Mouse (Mus musculus): ENCODE measurements around the gene Plekhb1. TPM values are rescaled to one million over a fixed set of nuclear protein-coding genes. Genes with fewer than 3 reads are reported as not detected.

Plekhb1 gene
- 4.4 and 6.3 TPM in 2 replicates for polyA plus RNA-seq (2016; fragmentation: Nextera tagmentation; extraction: Ambion mirVana)

DNA sequence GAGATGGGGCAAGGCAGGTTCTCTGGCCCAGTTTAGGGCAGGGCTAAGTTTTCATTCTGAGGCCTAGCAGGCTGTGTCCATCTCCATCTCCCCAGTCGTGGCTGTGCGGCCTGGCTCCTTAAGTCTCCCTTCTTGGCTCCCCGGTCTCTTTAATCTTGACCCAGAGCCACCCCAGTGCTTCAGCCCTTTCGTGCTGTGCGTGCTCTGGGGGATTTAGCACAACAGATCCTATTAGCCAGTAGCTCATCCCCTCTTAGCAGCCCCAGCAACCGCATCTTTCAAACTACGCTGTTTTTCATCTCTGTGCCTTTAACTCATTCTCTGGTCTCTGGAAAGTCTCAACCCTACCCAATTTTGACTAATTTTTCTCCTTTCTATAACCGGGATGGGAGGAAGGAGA, at the start of gene Plekhb1:
Plekhb1 (minus strand) TSS at position 184 of the 400 bp plus-strand sequence.
- Histone ChIP-seq H3K4me1 (peaks cover 22% of the 10 kb centered on the region), H3K36me3 (replicated peaks) (no peaks in the 10 kb centered on the region), H3K9me3 (no peaks in the 10 kb centered on the region), H3K4me2 (no peak within 1 kb of the TSS), H3K9ac (no peak within 1 kb of the TSS), H3K27ac (no peak within 1 kb of the TSS), H3K27me3 (0 out of 2 replicates have a peak, but pooled peaks cover 5% of the 10 kb centered on the region), H3K4me3 (replicated peaks) (no peak within 1 kb of the TSS)
- no peak for ATAC-seq (ENCODE audit: low FRiP score)
- WGBS, result 58% methylated on average over 8 of the region's 8 CpGs

DNA sequence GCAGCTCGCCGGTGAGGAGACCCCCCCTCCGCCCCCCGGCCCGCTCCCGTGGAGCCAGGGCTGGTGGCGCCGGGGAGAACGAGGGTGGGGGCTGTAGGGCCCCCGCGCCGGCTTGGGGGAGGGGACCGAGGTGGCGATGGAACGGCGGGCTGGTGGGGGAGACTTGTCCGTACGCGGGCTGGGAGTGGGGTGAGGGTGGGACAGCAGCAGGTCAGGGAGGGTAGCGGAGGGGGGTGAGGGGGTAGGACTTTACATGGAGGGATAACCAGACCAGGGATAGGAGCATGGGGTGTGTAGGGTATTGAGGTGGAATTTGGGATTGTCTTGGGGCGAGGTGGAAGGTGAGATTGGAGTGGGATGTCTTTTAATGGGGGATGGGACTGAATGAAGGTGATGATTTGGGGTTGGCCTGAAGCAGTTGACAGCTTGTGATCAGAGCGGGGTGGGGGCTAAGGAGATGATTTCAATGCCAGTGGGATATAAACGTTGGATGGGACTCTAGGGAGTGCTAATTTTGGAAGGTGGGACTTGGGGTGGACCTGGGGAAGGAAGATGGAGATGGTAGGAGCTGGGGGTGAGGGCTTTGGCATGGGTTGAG, 44.8 kb upstream of the Plekhb1 start:
- Histone ChIP-seq H3K9ac (peak overlapping the region; percentile 97), H3K36me3 (replicated peaks) (no peaks in the 10 kb centered on the region), H3K4me2 (peak overlapping the region; percentile 74), H3K9me3 (no peaks in the 10 kb centered on the region), H3K27ac (peak overlapping the region; percentile 100), H3K4me1 (peaks cover 17% of the 10 kb centered on the region), H3K4me3 (replicated peaks) (peak overlapping the region; percentile 86), H3K27me3 (no peaks in the 10 kb centered on the region)
- ATAC-seq (ENCODE audit: low FRiP score), result peak; percentile 67
- WGBS, result under 1% methylated on average over 22 of the region's 23 CpGs

- Histone ChIP-seq H3K4me2 (peak within 1 kb of the TSS; percentile 74), H3K9me3 (no peaks in the 10 kb centered on the region), H3K27me3 (no peaks in the 10 kb centered on the region), H3K4me3 (replicated peaks) (peak within 1 kb of the TSS; percentile 86), H3K36me3 (replicated peaks) (no peaks in the 10 kb centered on the region), H3K4me1 (peaks cover 17% of the 10 kb centered on the region), H3K9ac (peak within 1 kb of the TSS; percentile 97), H3K27ac (peak within 1 kb of the TSS; percentile 100)
- peak; percentile 98 for ATAC-seq (ENCODE audit: low FRiP score)
- WGBS, result under 1% methylated on average over 32 of the region's 37 CpGs
Measured at GRCm38 (mm10) chr7:100706143-100706841, 44.1 kb upstream of the Plekhb1 start, which contains the start of gene Fam168a. TSS of gene Fam168a (plus strand) at chr7:100706635.

GRCm38 (mm10) chr7:100699771-100700770, 37.9 kb upstream of the Plekhb1 start:
- Histone ChIP-seq H3K4me2 (no peak overlapping the region), H3K4me3 (replicated peaks) (no peak overlapping the region), H3K4me1 (no peaks in the 10 kb centered on the region), H3K9me3 (no peaks in the 10 kb centered on the region), H3K9ac (no peak overlapping the region), H3K27ac (no peak overlapping the region), H3K27me3 (no peaks in the 10 kb centered on the region), H3K36me3 (replicated peaks) (no peaks in the 10 kb centered on the region)
- no peak for ATAC-seq (ENCODE audit: low FRiP score)
- whole genome bisulfite sequencing, result 71% methylated on average over 8 of the region's 8 CpGs

- no peaks in the 10 kb centered on the region for H3K36me3 ChIP-seq (replicated peaks)
- no peaks in the 10 kb centered on the region for H3K27me3 ChIP-seq
- no peak overlapping the region for H3K27ac ChIP-seq
- H3K9me3 ChIP-seq, result no peaks in the 10 kb centered on the region
- whole genome bisulfite sequencing, result 84% methylated on average over 8 of the region's 8 CpGs
- H3K4me3 ChIP-seq (replicated peaks), result no peak overlapping the region
- no peak for ATAC-seq (ENCODE audit: low FRiP score)
- no peak overlapping the region for H3K4me2 ChIP-seq
- no peak overlapping the region for H3K9ac ChIP-seq
- H3K4me1 ChIP-seq, result no peaks in the 10 kb centered on the region
Measured at GRCm38 (mm10) chr7:100693199-100693598, 31.0 kb upstream of the Plekhb1 start.

DNA sequence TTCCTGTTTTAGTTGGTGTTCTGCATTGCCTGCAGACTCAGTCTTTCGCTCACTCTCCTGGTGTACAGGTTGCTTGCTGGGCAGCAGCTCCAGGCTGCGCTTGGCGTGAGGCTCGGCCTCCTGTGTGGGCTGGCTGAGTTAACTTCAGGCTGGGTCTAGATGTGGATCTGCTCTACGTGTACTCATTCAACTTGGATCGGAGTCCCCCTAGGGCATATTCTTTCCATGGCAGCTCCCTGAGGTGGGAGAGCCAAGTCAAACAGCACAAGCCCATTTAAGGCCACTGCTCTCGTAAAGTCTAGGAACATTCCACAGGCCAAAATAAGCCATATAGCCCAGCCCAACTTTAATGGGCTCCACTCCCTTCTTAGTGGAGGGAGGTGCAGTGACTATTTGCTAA, 26.3 kb upstream of the Plekhb1 start:
- Histone ChIP-seq H3K9me3 (no peaks in the 10 kb centered on the region), H3K4me2 (no peak overlapping the region), H3K4me3 (replicated peaks) (no peak overlapping the region), H3K27me3 (no peaks in the 10 kb centered on the region), H3K27ac (no peak overlapping the region), H3K9ac (no peak overlapping the region), H3K36me3 (replicated peaks) (no peaks in the 10 kb centered on the region), H3K4me1 (no peaks in the 10 kb centered on the region)
- ATAC-seq (ENCODE audit: low FRiP score), result no peak
- 88% methylated on average over 7 of the region's 7 CpGs for WGBS

DNA sequence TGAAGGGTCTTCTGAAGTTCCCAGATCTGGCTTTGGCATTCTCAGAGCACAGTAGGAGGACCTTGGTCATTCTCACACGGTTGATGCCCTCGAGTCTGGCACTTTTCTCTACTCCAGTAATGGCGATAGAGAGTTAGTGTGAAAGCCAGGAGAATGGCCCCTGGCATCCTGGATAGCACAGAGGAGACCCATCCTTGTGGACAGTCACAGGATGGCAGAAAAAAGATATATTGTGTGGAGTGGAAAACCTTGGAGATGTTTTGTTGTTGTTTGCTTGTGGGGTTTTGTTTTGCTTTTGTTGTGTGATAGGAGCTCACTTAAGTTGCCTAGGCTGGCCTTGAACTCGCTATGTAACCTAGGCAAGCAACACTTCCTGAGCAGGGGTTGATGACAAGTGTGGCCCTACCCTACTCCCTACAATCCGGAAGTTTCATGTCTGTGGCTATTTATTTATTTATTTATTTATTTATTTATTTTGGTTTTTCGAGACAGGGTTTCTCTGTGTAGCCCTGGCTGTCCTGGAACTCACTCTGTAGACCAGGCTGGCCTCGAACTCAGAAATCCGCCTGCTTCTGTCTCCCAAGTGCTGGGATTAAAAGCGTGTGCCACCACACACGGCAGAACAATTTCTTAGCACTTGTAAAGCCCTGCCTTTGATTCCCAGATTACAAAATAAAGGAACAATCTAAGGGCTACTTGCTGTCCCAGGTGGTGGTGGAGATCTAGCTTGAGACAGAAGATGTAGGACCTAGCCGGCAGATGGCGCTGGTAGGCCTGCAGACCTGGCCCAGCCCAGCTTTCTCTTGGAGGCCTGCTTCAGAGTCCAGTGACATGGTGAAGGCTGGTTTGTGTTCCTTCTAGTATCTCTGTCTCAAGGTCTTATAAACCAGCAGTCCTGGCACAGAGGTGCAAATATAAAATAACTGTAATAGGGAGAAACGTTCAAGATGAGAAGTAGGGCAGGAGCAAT, 23.1 kb upstream of the Plekhb1 start:
- Histone ChIP-seq H3K9me3 (no peaks in the 10 kb centered on the region), H3K27ac (no peak overlapping the region), H3K4me2 (no peak overlapping the region), H3K4me1 (peaks cover 3% of the 10 kb centered on the region; the same call in 1 of the 2 replicates), H3K27me3 (no peaks in the 10 kb centered on the region), H3K4me3 (replicated peaks) (no peak overlapping the region), H3K9ac (no peak overlapping the region), H3K36me3 (replicated peaks) (no peaks in the 10 kb centered on the region)
- WGBS, result 43% methylated on average over 13 of the region's 13 CpGs
- no peak for ATAC-seq (ENCODE audit: low FRiP score)

DNA sequence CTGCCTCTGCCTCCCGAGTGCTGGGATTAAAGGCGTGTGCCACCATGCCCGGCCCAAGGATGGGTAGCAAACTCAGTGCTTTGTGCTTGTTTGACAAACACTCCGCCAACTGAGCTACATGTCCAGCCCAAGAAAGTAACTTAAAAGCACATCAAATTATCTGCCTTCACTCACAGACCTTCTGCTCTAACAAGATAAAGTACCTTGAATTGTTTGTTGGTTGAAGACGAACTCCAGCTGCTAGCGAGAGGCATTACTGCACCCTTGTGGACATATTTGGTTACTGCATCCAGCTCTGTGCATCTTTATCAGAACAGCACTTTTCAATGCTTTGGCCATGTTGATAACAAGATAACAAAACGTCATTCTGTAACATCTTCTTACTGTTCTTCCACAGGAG, 22.3 kb upstream of the Plekhb1 start:
- peaks cover 3% of the 10 kb centered on the region; the same call in 1 of the 2 replicates for H3K4me1 ChIP-seq
- no peak overlapping the region for H3K9ac ChIP-seq
- no peaks in the 10 kb centered on the region for H3K9me3 ChIP-seq
- no peaks in the 10 kb centered on the region for H3K36me3 ChIP-seq (replicated peaks)
- H3K27ac ChIP-seq, result no peak overlapping the region
- 58% methylated on average over 7 of the region's 7 CpGs for WGBS
- H3K4me3 ChIP-seq (replicated peaks), result no peak overlapping the region
- no peak overlapping the region for H3K4me2 ChIP-seq
- 0 out of 2 replicates have a peak, but pooled peaks have one; percentile 14 for ATAC-seq (ENCODE audit: low FRiP score)
- H3K27me3 ChIP-seq, result no peaks in the 10 kb centered on the region

DNA sequence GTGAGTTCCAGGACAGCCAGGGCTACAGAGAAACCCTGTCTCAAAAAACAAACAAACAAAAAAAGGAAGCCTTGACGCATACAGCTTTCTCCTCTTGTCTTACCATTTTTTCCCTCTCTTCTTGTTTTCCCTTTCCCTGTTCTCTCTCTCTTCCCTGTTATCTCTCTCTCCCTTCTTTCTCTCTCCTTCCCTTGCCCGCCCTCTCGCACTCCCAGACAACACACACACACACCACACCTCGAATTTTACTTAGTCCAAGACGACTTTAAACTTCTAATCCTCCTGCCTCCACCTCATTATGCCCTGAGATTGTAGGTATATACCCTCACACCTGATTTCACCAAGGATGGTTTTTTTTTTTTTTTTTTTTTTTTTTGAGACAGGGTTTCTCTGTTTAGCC, 21.9 kb upstream of the Plekhb1 start:
- peaks cover 3% of the 10 kb centered on the region; the same call in 1 of the 2 replicates for H3K4me1 ChIP-seq
- H3K4me3 ChIP-seq (replicated peaks), result no peak overlapping the region
- WGBS, result 72% methylated on average over 5 of the region's 5 CpGs
- H3K36me3 ChIP-seq (replicated peaks), result no peaks in the 10 kb centered on the region
- H3K9ac ChIP-seq, result no peak overlapping the region
- no peaks in the 10 kb centered on the region for H3K27me3 ChIP-seq
- H3K27ac ChIP-seq, result no peak overlapping the region
- H3K9me3 ChIP-seq, result no peaks in the 10 kb centered on the region
- ATAC-seq (ENCODE audit: low FRiP score), result no peak
- no peak overlapping the region for H3K4me2 ChIP-seq

GRCm38 (mm10) chr7:100683241-100683640, 21.0 kb upstream of the Plekhb1 start:
- Histone ChIP-seq H3K9me3 (no peaks in the 10 kb centered on the region), H3K27me3 (no peaks in the 10 kb centered on the region), H3K27ac (no peak overlapping the region), H3K4me2 (no peak overlapping the region), H3K4me1 (peaks cover 3% of the 10 kb centered on the region; the same call in 1 of the 2 replicates), H3K4me3 (replicated peaks) (no peak overlapping the region), H3K9ac (no peak overlapping the region), H3K36me3 (replicated peaks) (no peaks in the 10 kb centered on the region)
- ATAC-seq (ENCODE audit: low FRiP score), result 0 out of 2 replicates have a peak, but pooled peaks have one; percentile 30
- WGBS, result 61% methylated on average over 1 of the region's 1 CpGs

- H3K36me3 ChIP-seq (replicated peaks), result no peaks in the 10 kb centered on the region
- peaks cover 3% of the 10 kb centered on the region; the same call in 1 of the 2 replicates for H3K4me1 ChIP-seq
- no peak for ATAC-seq (ENCODE audit: low FRiP score)
- no peak overlapping the region for H3K9ac ChIP-seq
- WGBS, result 64% methylated on average over 5 of the region's 5 CpGs
- no peaks in the 10 kb centered on the region for H3K27me3 ChIP-seq
- H3K4me2 ChIP-seq, result no peak overlapping the region
- H3K27ac ChIP-seq, result no peak overlapping the region
- H3K4me3 ChIP-seq (replicated peaks), result no peak overlapping the region
- H3K9me3 ChIP-seq, result no peaks in the 10 kb centered on the region
Measured at GRCm38 (mm10) chr7:100681132-100681531, 18.9 kb upstream of the Plekhb1 start.

Data from forebrain, embryonic 12.5 days (tissue).